Mouse (Mus musculus) layer of hippocampus, adult 11-12 months (tissue): ENCODE data around the gene Wfdc5.
A peak's percentile ranks its signal among the peaks of the same experiment; 100 is the strongest.

Source experiments
- DNase-seq: peaks from one replicate; pipeline ENCODE4 v3.0.0; 2022; ENCODE audit warnings: low spot score

Wfdc5 gene

GRCm38 (mm10) chr2:164174649-164175395, 7.7 kb downstream of the Wfdc5 start:
- peak; percentile 73 for DNase-seq

- DNase-seq = no peak
These were observed 9.1 kb downstream of the Wfdc5 start for GRCm38 (mm10) chr2:164173394-164173793.

GRCm38 (mm10) chr2:164170902-164171301, 11.6 kb downstream of the Wfdc5 start, which contains the start of gene Kcns1:
Gene Kcns1, minus strand, starts transcription at chr2:164171113.
- no peak for DNase-seq

GRCm38 (mm10) chr2:164170326-164170725, 12.2 kb downstream of the Wfdc5 start:
- no peak for DNase-seq

- DNase-seq = peak; percentile 19
These were observed 14.0 kb downstream of the Wfdc5 start for GRCm38 (mm10) chr2:164168571-164168946.

GRCm38 (mm10) chr2:164167752-164168570, 14.6 kb downstream of the Wfdc5 start:
- DNase-seq = no peak

- no peak for DNase-seq
These were observed 17.6 kb downstream of the Wfdc5 start for GRCm38 (mm10) chr2:164164941-164165340.

GRCm38 (mm10) chr2:164161515-164162055, 21.0 kb downstream of the Wfdc5 start:
- DNase-seq = no peak

GRCm38 (mm10) chr2:164158838-164159237, 23.7 kb downstream of the Wfdc5 start:
- DNase-seq = no peak

GRCm38 (mm10) chr2:164156158-164156557, 26.4 kb downstream of the Wfdc5 start:
- no peak for DNase-seq

GRCm38 (mm10) chr2:164154007-164154406, 28.5 kb downstream of the Wfdc5 start:
- DNase-seq = no peak

GRCm38 (mm10) chr2:164152341-164152740, 30.2 kb downstream of the Wfdc5 start:
- DNase-seq = no peak

- DNase-seq = no peak
These were observed 32.3 kb downstream of the Wfdc5 start for GRCm38 (mm10) chr2:164150086-164150760.

GRCm38 (mm10) chr2:164146556-164146955, 36.0 kb downstream of the Wfdc5 start:
- DNase-seq = no peak

GRCm38 (mm10) chr2:164144541-164144940, 38.0 kb downstream of the Wfdc5 start:
- no peak for DNase-seq

- no peak for DNase-seq
These were observed 38.5 kb downstream of the Wfdc5 start for GRCm38 (mm10) chr2:164144025-164144424.

GRCm38 (mm10) chr2:164142021-164142420, 40.5 kb downstream of the Wfdc5 start:
- peak; percentile 39 for DNase-seq

- peak; percentile 32 for DNase-seq
These were observed 44.8 kb downstream of the Wfdc5 start for GRCm38 (mm10) chr2:164137754-164138153.

- no peak for DNase-seq
These were observed 46.1 kb downstream of the Wfdc5 start for GRCm38 (mm10) chr2:164136393-164136792.

GRCm38 (mm10) chr2:164135367-164135766, 47.2 kb downstream of the Wfdc5 start:
- no peak for DNase-seq

- DNase-seq = peak; percentile 53
These were observed 48.0 kb downstream of the Wfdc5 start for GRCm38 (mm10) chr2:164134563-164134962.

- DNase-seq = no peak
These were observed 51.0 kb downstream of the Wfdc5 start for GRCm38 (mm10) chr2:164131586-164131985.
